Mouse (Mus musculus): ENCODE measurements at regions not wholly inside any gene's neighbourhood (a gene's known extent, or its start where the extent isn't known, plus 50 kb on each side); places are given as distances from the start of the nearest gene placed in this dataset.

- no peak for ATAC-seq (replicated peaks; ENCODE audit: low read depth, poor library complexity, severe bottlenecking)
Measured at GRCm38 (mm10) chr9:61537316-61538189, 165.4 kb downstream of the Tle3 start.

DNA sequence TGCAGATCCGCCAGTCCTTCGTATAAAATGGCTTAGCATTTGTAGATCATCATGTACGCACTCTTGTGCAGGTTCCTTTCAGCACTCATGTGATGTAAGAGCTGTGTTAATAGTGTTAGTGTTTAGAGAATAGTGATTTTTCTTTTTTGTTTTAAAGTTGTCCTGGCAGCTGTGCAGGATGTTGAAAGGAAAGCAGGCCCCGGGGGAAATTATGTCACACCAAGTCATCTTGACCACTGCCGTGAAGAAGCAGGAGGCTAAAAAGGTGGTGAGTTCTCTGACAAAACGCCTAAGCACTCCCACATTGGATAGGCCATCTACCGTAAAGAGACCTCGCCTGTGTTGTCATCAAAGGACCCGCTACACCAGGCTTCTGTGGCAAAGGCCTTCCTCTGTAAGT, 161.1 kb downstream of the Tle3 start:
- no peak for ATAC-seq (replicated peaks; ENCODE audit: low read depth, poor library complexity, severe bottlenecking)

GRCm38 (mm10) chr9:61530263-61531045, 158.3 kb downstream of the Tle3 start:
- no peak for ATAC-seq (replicated peaks; ENCODE audit: low read depth, poor library complexity, severe bottlenecking)

GRCm38 (mm10) chr9:61528286-61528865, 156.2 kb downstream of the Tle3 start:
- no peak for ATAC-seq (replicated peaks; ENCODE audit: low read depth, poor library complexity, severe bottlenecking)

GRCm38 (mm10) chr9:61527491-61528056, 155.4 kb downstream of the Tle3 start:
- no peak for ATAC-seq (replicated peaks; ENCODE audit: low read depth, poor library complexity, severe bottlenecking)

- ATAC-seq (replicated peaks; ENCODE audit: low read depth, poor library complexity, severe bottlenecking), result no peak
Measured at GRCm38 (mm10) chr9:61520136-61520535, 148.0 kb downstream of the Tle3 start.

- no peak for ATAC-seq (replicated peaks; ENCODE audit: low read depth, poor library complexity, severe bottlenecking)
Measured at GRCm38 (mm10) chr9:61517906-61518305, 145.7 kb downstream of the Tle3 start.

DNA sequence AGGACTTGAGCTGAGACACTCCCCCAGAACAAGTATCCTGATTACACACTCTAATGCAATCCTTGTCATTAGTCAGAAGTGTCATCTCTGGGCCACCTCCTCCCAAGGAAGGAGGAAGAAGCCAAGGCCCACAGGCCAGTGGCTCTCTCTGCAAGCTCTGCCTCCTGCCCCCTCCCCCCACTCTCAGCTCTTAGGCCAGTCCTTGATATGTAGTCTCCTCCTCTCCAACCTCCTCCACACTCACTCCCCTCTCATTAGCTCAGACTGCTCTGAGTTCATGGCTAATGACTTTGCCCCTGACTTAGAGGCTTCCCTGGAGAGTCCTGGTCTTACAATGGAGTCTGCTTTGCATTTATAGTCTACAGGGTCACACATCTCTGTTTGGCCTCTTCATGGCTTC, 139.3 kb downstream of the Tle3 start:
- ATAC-seq (replicated peaks; ENCODE audit: low read depth, poor library complexity, severe bottlenecking), result no peak

DNA sequence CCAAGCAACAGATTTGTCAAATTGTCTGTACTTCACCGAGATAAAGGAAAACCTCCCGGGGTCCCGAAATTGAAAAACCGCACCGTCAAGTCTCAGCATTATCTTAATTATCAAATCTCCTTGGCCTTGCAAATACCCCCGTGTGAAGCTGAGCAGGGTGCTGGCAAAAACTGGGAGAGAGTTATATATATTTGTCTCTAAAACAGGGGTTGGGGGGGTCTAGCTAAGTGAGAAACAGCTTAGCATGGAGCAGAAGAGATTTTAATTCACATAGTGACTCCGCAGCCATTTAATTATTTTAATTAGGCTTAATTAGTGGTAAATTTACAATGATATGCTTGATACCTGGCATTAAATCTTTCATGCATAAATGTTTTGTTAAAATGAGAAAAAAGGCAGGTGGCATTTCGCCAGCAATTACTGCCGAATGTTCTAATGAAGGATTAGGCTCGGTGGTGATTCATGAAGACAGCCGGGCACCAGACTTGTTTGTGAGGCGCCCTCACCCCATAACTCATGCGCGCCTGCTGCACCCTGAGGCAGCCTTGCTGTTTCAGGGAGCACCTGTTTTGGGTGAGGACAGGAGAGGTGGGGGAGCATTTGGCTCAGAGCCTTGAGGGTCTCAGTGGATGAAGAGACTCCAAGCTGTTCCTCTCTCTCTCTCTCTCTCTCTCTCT, 138.2 kb downstream of the Tle3 start:
- no peak for ATAC-seq (replicated peaks; ENCODE audit: low read depth, poor library complexity, severe bottlenecking)

GRCm38 (mm10) chr9:61509591-61510191, 137.5 kb downstream of the Tle3 start:
- ATAC-seq (replicated peaks; ENCODE audit: low read depth, poor library complexity, severe bottlenecking), result no peak

DNA sequence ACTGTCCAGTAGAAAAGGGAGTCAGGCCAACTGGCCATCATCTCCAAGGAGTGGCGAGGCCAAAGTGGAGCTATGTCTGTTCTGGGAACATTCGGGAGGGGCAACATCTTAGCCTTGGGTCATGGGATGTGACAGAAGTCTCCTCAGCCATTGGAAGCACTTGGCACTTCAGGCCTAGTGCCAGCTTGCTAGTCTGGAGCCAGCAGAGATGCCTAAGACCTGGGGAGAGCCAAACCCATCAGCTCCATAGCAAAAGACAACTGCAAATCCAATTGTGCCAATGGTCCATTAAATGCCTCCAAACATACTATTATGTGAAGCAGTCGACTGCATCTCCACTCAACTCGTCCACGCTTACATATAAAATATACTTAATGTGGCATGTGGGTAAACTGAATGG, 136.9 kb downstream of the Tle3 start:
- no peak for ATAC-seq (replicated peaks; ENCODE audit: low read depth, poor library complexity, severe bottlenecking)

DNA sequence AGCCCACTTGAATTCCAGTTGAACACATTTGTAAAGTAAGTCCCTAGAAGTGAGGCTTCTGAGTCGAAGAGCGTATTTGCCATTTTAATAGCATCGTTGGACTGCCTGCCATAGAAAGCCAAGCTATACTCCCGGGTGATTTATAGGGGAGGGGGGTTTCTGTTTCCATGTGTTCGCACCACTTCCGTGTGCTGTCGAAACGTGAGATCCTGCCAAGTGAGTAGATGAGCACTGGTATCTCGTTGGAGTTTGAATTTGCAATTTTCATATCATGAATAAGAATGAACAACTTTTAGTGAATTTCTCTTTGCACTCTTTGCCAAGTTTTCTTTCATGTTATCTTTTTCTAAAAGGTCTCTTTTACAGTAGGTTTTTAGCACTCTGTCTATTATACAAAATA, 128.7 kb downstream of the Tle3 start:
- no peak for ATAC-seq (replicated peaks; ENCODE audit: low read depth, poor library complexity, severe bottlenecking)

GRCm38 (mm10) chr9:61492896-61493295, 120.7 kb downstream of the Tle3 start:
- ATAC-seq (replicated peaks; ENCODE audit: low read depth, poor library complexity, severe bottlenecking), result no peak

- no peak for ATAC-seq (replicated peaks; ENCODE audit: low read depth, poor library complexity, severe bottlenecking)
Measured at GRCm38 (mm10) chr9:61491131-61491712, 119.1 kb downstream of the Tle3 start.

DNA sequence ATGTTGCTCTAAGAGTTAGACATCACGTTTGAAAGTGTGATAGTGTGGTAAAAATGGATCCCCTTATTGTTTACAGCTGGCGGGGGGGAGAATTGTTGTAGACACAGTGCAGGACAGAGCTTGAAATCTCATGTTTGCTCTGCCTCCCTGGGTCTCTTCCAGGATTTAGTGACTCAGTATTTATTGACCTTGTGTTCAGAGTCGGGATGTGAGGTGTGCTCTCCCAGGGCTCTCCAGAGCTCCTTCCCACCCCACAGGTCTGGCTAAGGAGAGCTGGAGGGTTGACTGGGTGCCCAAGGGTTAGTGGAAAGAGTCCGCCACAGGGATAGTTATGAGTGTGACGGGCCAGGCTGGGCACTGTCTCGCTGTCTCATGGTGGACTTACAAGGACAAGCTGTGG, 117.8 kb downstream of the Tle3 start:
- no peak for ATAC-seq (replicated peaks; ENCODE audit: low read depth, poor library complexity, severe bottlenecking)

DNA sequence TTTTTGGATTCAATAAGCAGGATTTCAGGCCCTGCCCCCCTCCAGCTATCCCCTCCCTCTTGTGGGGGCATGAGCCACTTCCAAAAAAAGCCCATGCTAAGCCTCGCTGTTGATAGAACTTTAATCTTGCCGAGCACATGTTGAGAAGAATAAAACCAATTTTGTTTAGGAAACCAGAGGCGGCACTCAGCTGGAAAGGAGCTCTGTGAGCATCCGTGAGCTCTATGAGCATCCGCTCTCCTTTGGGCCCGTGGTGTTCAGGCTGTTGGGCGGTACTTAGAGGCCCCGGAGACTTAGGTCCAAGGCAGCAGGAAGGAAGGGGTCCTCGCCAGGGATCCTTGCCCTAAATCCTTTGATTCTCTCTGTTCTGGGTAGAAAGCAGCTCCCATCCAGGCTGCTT, 117.0 kb downstream of the Tle3 start:
- ATAC-seq (replicated peaks; ENCODE audit: low read depth, poor library complexity, severe bottlenecking), result no peak

DNA sequence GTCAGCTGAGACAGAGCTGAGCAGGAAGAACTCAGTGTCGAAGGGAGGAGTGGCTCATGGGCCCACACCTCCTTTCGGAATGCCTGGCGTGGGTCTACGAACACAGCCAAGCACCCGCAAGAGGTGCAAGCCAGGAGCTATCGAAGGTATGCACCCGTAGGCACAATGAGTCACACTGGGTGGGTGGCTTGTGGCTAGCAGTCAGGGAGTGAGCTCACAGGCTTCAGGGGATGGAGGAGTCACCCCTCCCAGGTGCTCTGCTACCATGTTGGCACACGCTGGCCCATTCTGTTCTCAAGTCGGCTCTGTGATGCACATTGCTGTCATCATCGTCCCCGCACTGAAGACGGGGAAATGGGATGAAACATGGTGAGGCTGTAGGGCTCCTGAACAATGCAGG, 115.7 kb downstream of the Tle3 start:
- ATAC-seq (replicated peaks; ENCODE audit: low read depth, poor library complexity, severe bottlenecking), result no peak

DNA sequence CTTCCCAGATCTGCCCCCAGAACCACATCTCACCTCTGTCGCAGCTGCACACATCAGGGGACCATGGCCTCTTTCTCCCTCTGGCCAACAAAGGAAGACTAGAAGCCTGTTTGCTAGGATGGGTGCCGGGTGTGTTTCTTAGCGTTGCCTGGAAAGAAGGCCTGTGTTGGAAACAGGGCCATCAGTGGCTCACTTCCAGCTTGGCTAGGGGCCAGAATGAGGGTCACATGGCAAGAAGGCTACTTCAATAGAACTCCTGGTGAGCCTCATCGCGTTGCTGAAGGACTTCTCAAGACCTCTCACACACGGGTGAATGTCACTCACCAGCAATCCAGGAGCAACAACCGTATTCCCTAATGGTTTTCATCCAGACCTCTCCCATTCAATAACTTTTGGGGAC, 115.0 kb downstream of the Tle3 start:
- no peak for ATAC-seq (replicated peaks; ENCODE audit: low read depth, poor library complexity, severe bottlenecking)

GRCm38 (mm10) chr9:61484391-61484790, 112.2 kb downstream of the Tle3 start:
- peak; percentile 54; the same call in 1 of the 2 replicates for ATAC-seq (replicated peaks; ENCODE audit: low read depth, poor library complexity, severe bottlenecking)

Data from common myeloid progenitor, adult 5-6 weeks (primary cell).